Mouse (Mus musculus) embryonic facial prominence, embryonic 14.5 days (tissue): ENCODE results near the gene Rpl41. TPM values are rescaled to one million over a fixed set of nuclear protein-coding genes. Genes with fewer than 3 reads are reported as not detected.

Source experiments
- ATAC-seq: fragments of 200-750 bp; cut with Nextera tagmentation; 2 replicates; pipeline ENCODE4 v1.8.0; 2017; ENCODE audit warnings: low read depth, moderate number of reproducible peaks, moderate TSS enrichment
- DNase-seq: peaks from one replicate; pipeline ENCODE4 v3.0.0-alpha.2; 2015; ENCODE audit warnings: low spot score
- H3K27ac ChIP-seq: fragments of 300-500 bp; sonication (generic); replicated peaks from 2 replicates; pipeline ENCODE4 v1.5.1; 2014; ENCODE audit warnings: low read depth, mild to moderate bottlenecking, low read length, moderate library complexity
- H3K27me3 ChIP-seq: fragments of 300-500 bp; sonication (generic); replicated peaks from 2 replicates; pipeline ENCODE4 v1.6.1; 2014; ENCODE audit warnings: low read length; ENCODE audit not compliant: control insufficient read depth, insufficient read depth
- H3K36me3 ChIP-seq: fragments of 300-500 bp; sonication (generic); 2 replicates; pipeline ENCODE4 v1.6.1; 2014; ENCODE audit warnings: low read length, mixed read lengths; ENCODE audit not compliant: control insufficient read depth, insufficient read depth
- H3K4me1 ChIP-seq: fragments of 300-500 bp; sonication (generic); 2 replicates; pipeline ENCODE4 v1.6.1; 2014; ENCODE audit warnings: antibody characterized with exemption, low read length; ENCODE audit not compliant: control insufficient read depth, insufficient read depth
- H3K4me2 ChIP-seq: fragments of 300-500 bp; sonication (generic); 2 replicates; pipeline ENCODE4 v1.6.1; 2014; ENCODE audit warnings: low read depth, mild to moderate bottlenecking, low read length, moderate library complexity, mixed read lengths
- H3K4me3 ChIP-seq: fragments of 300-500 bp; sonication (generic); 2 replicates; pipeline ENCODE4 v1.5.1; 2014; ENCODE audit warnings: low read depth, mild to moderate bottlenecking, low read length
- H3K9ac ChIP-seq: fragments of 300-500 bp; sonication (generic); 2 replicates; pipeline ENCODE4 v1.6.1; 2014; ENCODE audit warnings: low read depth, mild to moderate bottlenecking, low read length, moderate library complexity, mixed read lengths
- H3K9me3 ChIP-seq: fragments of 300-500 bp; sonication (generic); 2 replicates; pipeline ENCODE4 v1.6.1; 2016; ENCODE audit warnings: low read length; ENCODE audit not compliant: control insufficient read depth
- WGBS: fragments of 180-500 bp; shearing (Covaris S2); extraction: QIAGEN DNeasy Blood & Tissue Kit; methylation state at CpG from one replicate; pipeline ENCODE4 v1.1.7; 2014; 5-methylcytosine and 5-hydroxymethylcytosine counted together
- microRNA-seq: library from miRNA; unstranded; fragments of <30 nt; microRNA quantifications from one replicate; pipeline ENCODE4, GENCODE M21; 2016; ENCODE audit warnings: borderline number of aligned reads
- polyA plus RNA-seq: library from polyadenylated mRNA; unstranded; fragments of >200 nt; fragmentation: Nextera tagmentation; extraction: Ambion mirVana; gene quantifications from 2 replicates; pipeline ENCODE4 v1.2.1, GENCODE M21; 2014

Gene Rpl41
- polyA plus RNA-seq, 1 experiment from 2014 or later = 5,119 TPM

GRCm38 (mm10) chr10:128502341-128502740, 46.8 kb downstream of the Rpl41 start:
- H3K9me3 ChIP-seq = no peaks in the 10 kb centered on the region
- H3K4me3 ChIP-seq = no peak overlapping the region
- no peak overlapping the region for H3K4me2 ChIP-seq
- H3K27ac ChIP-seq = no peak overlapping the region
- 71% methylated on average over 5 of the region's 5 CpGs for WGBS
- no peaks in the 10 kb centered on the region for H3K27me3 ChIP-seq
- DNase-seq (no peak), ATAC-seq (no peak)
- no peak overlapping the region for H3K9ac ChIP-seq
- H3K36me3 ChIP-seq = no peaks in the 10 kb centered on the region
- 0 out of 2 replicates have a peak, but pooled peaks cover 3% of the 10 kb centered on the region for H3K4me1 ChIP-seq

- H3K4me2 ChIP-seq = peak overlapping the region; percentile 62
- H3K4me1 ChIP-seq = peaks cover 14% of the 10 kb centered on the region
These were observed 49.9 kb downstream of the Rpl41 start for GRCm38 (mm10) chr10:128499116-128499671.

DNA sequence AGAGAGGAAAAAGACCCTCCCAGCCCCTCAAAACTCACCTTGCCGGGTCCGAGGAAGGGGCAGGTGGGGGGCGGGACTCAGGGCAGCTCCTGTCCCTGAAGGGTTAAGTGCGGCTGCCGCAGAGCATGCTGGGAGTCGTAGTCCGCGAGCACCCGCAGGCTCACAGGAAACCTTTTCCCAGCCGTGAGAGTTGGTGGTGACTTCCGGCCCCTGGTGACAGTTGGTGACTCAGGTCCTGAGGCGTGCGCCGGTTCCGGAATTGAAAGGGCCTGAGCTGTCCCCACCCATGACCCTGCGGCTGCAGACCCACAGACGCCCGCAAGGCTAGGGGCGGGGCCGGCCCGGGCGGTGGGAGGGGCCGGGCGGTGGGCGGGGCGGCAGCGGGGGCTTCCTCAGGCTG, 50.5 kb downstream of the Rpl41 start, which contains the start of gene Myl6b:
Myl6b (minus strand) TSS at position 96 of the 400 bp plus-strand sequence.
- peak within 1 kb of the TSS; percentile 87 for H3K27ac ChIP-seq
- 1% methylated on average over 22 of the region's 27 CpGs for WGBS
- peaks cover 14% of the 10 kb centered on the region for H3K4me1 ChIP-seq

More at GRCm38 (mm10) chr10:128499116-128499671, 49.9 kb downstream of the Rpl41 start:
- 1% methylated on average over 21 of the region's 21 CpGs for WGBS
- no peak for DNase-seq
- H3K27ac ChIP-seq = peak overlapping the region; percentile 87
- H3K27me3 ChIP-seq = no peaks in the 10 kb centered on the region
- peak overlapping the region; percentile 67 for H3K9ac ChIP-seq
- H3K4me3 ChIP-seq = peak overlapping the region; percentile 52
- no peaks in the 10 kb centered on the region for H3K36me3 ChIP-seq
- no peaks in the 10 kb centered on the region for H3K9me3 ChIP-seq
- peak; percentile 19 for ATAC-seq

More for the DNA sequence above, 50.5 kb downstream of the Rpl41 start, which contains the start of gene Myl6b:
- no peaks in the 10 kb centered on the region for H3K36me3 ChIP-seq
- H3K9ac ChIP-seq = peak within 1 kb of the TSS; percentile 67
- H3K4me2 ChIP-seq = peak within 1 kb of the TSS; percentile 62
- no peaks in the 10 kb centered on the region for H3K27me3 ChIP-seq
- H3K4me3 ChIP-seq = peak within 1 kb of the TSS; percentile 52
- DNase-seq (peak; percentile 98), ATAC-seq (peak; percentile 82)
- H3K9me3 ChIP-seq = no peaks in the 10 kb centered on the region

Small RNA genes within 50 kb of the gene (microRNA-seq; reads per million reads assigned to microRNA genes)
- gene Gm47275 (not detected), gene Mir6916 (not detected), gene Mir6917 (1.2 reads per million)

Other genes starting within 250 kb of the Rpl41 start
- gene Pan2, start 246.0 kb downstream of the Rpl41 start, polyA plus RNA-seq = 23.6 and 23.8 TPM in 2 replicates
- 350 and 364 TPM in 2 replicates for gene Cnpy2, start 226.8 kb downstream of the Rpl41 start, polyA plus RNA-seq
- 199 and 201 TPM in 2 replicates for gene Cs, start 211.6 kb downstream of the Rpl41 start, polyA plus RNA-seq
- 15.6 and 16.8 TPM in 2 replicates for gene Coq10a, start 180.3 kb downstream of the Rpl41 start, polyA plus RNA-seq
- 11.9 and 12.7 TPM in 2 replicates for gene Ankrd52, start 172.2 kb downstream of the Rpl41 start, polyA plus RNA-seq
- gene Slc39a5, start 148.1 kb downstream of the Rpl41 start, polyA plus RNA-seq = 0.11 and 0.13 TPM in 2 replicates
- 61.9 and 63.3 TPM in 2 replicates for gene Nabp2, start 137.8 kb downstream of the Rpl41 start, polyA plus RNA-seq
- 35.2 and 36.1 TPM in 2 replicates for gene Rnf41, start 137.6 kb downstream of the Rpl41 start, polyA plus RNA-seq
- 84.1 and 91.4 TPM in 2 replicates for gene Smarcc2, start 90.1 kb downstream of the Rpl41 start, polyA plus RNA-seq
- 1,095 and 1,174 TPM in 2 replicates for gene Myl6, start 55.2 kb downstream of the Rpl41 start, polyA plus RNA-seq
- gene Myl6b, start 50.6 kb downstream of the Rpl41 start, polyA plus RNA-seq = 5.6 and 6.8 TPM in 2 replicates
- 44.2 and 46.8 TPM in 2 replicates for gene Esyt1, start 23.4 kb downstream of the Rpl41 start, polyA plus RNA-seq
- 11.4 and 12.5 TPM in 2 replicates for gene Zc3h10, start 1.5 kb downstream of the Rpl41 start, polyA plus RNA-seq
- gene Pa2g4, start 16.7 kb upstream of the Rpl41 start, polyA plus RNA-seq = 187 and 202 TPM in 2 replicates
- gene Erbb3, start 40.3 kb upstream of the Rpl41 start, polyA plus RNA-seq = 22.5 and 22.7 TPM in 2 replicates
- 1,114 and 1,162 TPM in 2 replicates for gene Rps26, start 77.4 kb upstream of the Rpl41 start, polyA plus RNA-seq
- gene Ikzf4, start 96.7 kb upstream of the Rpl41 start, polyA plus RNA-seq = 2.2 and 4.0 TPM in 2 replicates
- 11.1 and 14.4 TPM in 2 replicates for gene Suox, start 124.8 kb upstream of the Rpl41 start, polyA plus RNA-seq
- 74.7 and 75.4 TPM in 2 replicates for gene Rab5b, start 147.0 kb upstream of the Rpl41 start, polyA plus RNA-seq
- 14.0 and 14.6 TPM in 2 replicates for gene Pmel, start 154.9 kb upstream of the Rpl41 start, polyA plus RNA-seq
- 99.2 and 105 TPM in 2 replicates for gene Cdk2, start 155.7 kb upstream of the Rpl41 start, polyA plus RNA-seq
- gene Dgka, start 195.6 kb upstream of the Rpl41 start, polyA plus RNA-seq = 16.7 and 17.0 TPM in 2 replicates
- 27.1 and 34.7 TPM in 2 replicates for gene Pym1, start 198.6 kb upstream of the Rpl41 start, polyA plus RNA-seq
- gene Mmp19, start 241.6 kb upstream of the Rpl41 start, polyA plus RNA-seq = 1.4 and 1.8 TPM in 2 replicates